Mouse (Mus musculus): ENCODE data around the gene Ppp1r36. TPM values are rescaled to one million over a fixed set of nuclear protein-coding genes. Genes with fewer than 3 reads are reported as not detected.

The Ppp1r36 gene
- polyA plus RNA-seq, 1 experiment from 2014 or later, result 3.9 TPM

- H3K4me1 ChIP-seq, result peaks cover 28% of the 10 kb centered on the region
- no peak for ATAC-seq (ENCODE audit: insufficient number of reproducible peaks, insufficient read depth, low FRiP score, low TSS enrichment, low read depth)
- no peaks in the 10 kb centered on the region for H3K27me3 ChIP-seq
- 84% methylated on average over 3 of the region's 3 CpGs for WGBS
- H3K27ac ChIP-seq, result no peak overlapping the region
- no peak overlapping the region for H3K4me2 ChIP-seq
- H3K9ac ChIP-seq, result no peak overlapping the region
- H3K4me3 ChIP-seq, result no peak overlapping the region
- no peaks in the 10 kb centered on the region for H3K36me3 ChIP-seq
- no peaks in the 10 kb centered on the region for H3K9me3 ChIP-seq
Observed at GRCm38 (mm10) chr12:76375506-76375905, 41.8 kb upstream of the Ppp1r36 start.

- no peak overlapping the region for H3K4me3 ChIP-seq
- no peaks in the 10 kb centered on the region for H3K9me3 ChIP-seq
- H3K4me1 ChIP-seq, result peaks cover 26% of the 10 kb centered on the region
- no peak for ATAC-seq (ENCODE audit: insufficient number of reproducible peaks, insufficient read depth, low FRiP score, low TSS enrichment, low read depth)
- H3K4me2 ChIP-seq, result no peak overlapping the region
- WGBS, result 59% methylated on average over 7 of the region's 7 CpGs
- H3K9ac ChIP-seq, result no peak overlapping the region
- no peak overlapping the region for H3K27ac ChIP-seq
- H3K27me3 ChIP-seq, result no peaks in the 10 kb centered on the region
- H3K36me3 ChIP-seq, result 0 out of 2 replicates have a peak, but pooled peaks cover 4% of the 10 kb centered on the region
Observed at GRCm38 (mm10) chr12:76376649-76377048, 40.7 kb upstream of the Ppp1r36 start.

GRCm38 (mm10) chr12:76377059-76377458 is 40.3 kb upstream of the Ppp1r36 start:
- H3K36me3 ChIP-seq, result 0 out of 2 replicates have a peak, but pooled peaks cover 4% of the 10 kb centered on the region
- no peaks in the 10 kb centered on the region for H3K9me3 ChIP-seq
- H3K4me2 ChIP-seq, result no peak overlapping the region
- peaks cover 22% of the 10 kb centered on the region for H3K4me1 ChIP-seq
- 93% methylated on average over 6 of the region's 6 CpGs for WGBS
- H3K27ac ChIP-seq, result no peak overlapping the region
- no peak for ATAC-seq (ENCODE audit: insufficient number of reproducible peaks, insufficient read depth, low FRiP score, low TSS enrichment, low read depth)
- no peaks in the 10 kb centered on the region for H3K27me3 ChIP-seq
- no peak overlapping the region for H3K4me3 ChIP-seq
- H3K9ac ChIP-seq, result no peak overlapping the region

- no peaks in the 10 kb centered on the region for H3K27me3 ChIP-seq
- H3K9ac ChIP-seq, result no peak overlapping the region
- peaks cover 15% of the 10 kb centered on the region for H3K4me1 ChIP-seq
- no peak overlapping the region for H3K4me3 ChIP-seq
- no peak for ATAC-seq (ENCODE audit: insufficient number of reproducible peaks, insufficient read depth, low FRiP score, low TSS enrichment, low read depth)
- H3K36me3 ChIP-seq, result 0 out of 2 replicates have a peak, but pooled peaks cover 4% of the 10 kb centered on the region
- 91% methylated on average over 3 of the region's 3 CpGs for WGBS
- H3K4me2 ChIP-seq, result no peak overlapping the region
- H3K9me3 ChIP-seq, result no peaks in the 10 kb centered on the region
- no peak overlapping the region for H3K27ac ChIP-seq
Observed at GRCm38 (mm10) chr12:76377726-76378125, 39.6 kb upstream of the Ppp1r36 start.

- H3K4me1 ChIP-seq, result 0 out of 2 replicates have a peak, but pooled peaks cover 11% of the 10 kb centered on the region
- H3K9me3 ChIP-seq, result no peaks in the 10 kb centered on the region
- no peak overlapping the region for H3K9ac ChIP-seq
- H3K4me2 ChIP-seq, result no peak overlapping the region
- WGBS, result 82% methylated on average over 5 of the region's 5 CpGs
- no peak for ATAC-seq (ENCODE audit: insufficient number of reproducible peaks, insufficient read depth, low FRiP score, low TSS enrichment, low read depth)
- H3K27ac ChIP-seq, result no peak overlapping the region
- H3K36me3 ChIP-seq, result 0 out of 2 replicates have a peak, but pooled peaks cover 5% of the 10 kb centered on the region
- no peak overlapping the region for H3K4me3 ChIP-seq
- H3K27me3 ChIP-seq, result no peaks in the 10 kb centered on the region
Observed at GRCm38 (mm10) chr12:76378556-76378955, 38.8 kb upstream of the Ppp1r36 start.

- Histone ChIP-seq H3K27me3 (no peaks in the 10 kb centered on the region), H3K9ac (no peak overlapping the region), H3K36me3 (peaks cover 11% of the 10 kb centered on the region; the same call in 1 of the 2 replicates), H3K9me3 (no peaks in the 10 kb centered on the region), H3K4me1 (0 out of 2 replicates have a peak, but pooled peaks cover 7% of the 10 kb centered on the region), H3K27ac (no peak overlapping the region), H3K4me2 (no peak overlapping the region), H3K4me3 (no peak overlapping the region)
- 87% methylated on average over 7 of the region's 7 CpGs for WGBS
- ATAC-seq (ENCODE audit: insufficient number of reproducible peaks, insufficient read depth, low FRiP score, low TSS enrichment, low read depth), result no peak
Observed at GRCm38 (mm10) chr12:76380151-76380550, 37.2 kb upstream of the Ppp1r36 start.

- no peaks in the 10 kb centered on the region for H3K9me3 ChIP-seq
- no peak overlapping the region for H3K9ac ChIP-seq
- 90% methylated on average over 8 of the region's 8 CpGs for WGBS
- no peak overlapping the region for H3K27ac ChIP-seq
- no peak for ATAC-seq (ENCODE audit: insufficient number of reproducible peaks, insufficient read depth, low FRiP score, low TSS enrichment, low read depth)
- H3K27me3 ChIP-seq, result no peaks in the 10 kb centered on the region
- no peak overlapping the region for H3K4me3 ChIP-seq
- H3K4me2 ChIP-seq, result no peak overlapping the region
- peaks cover 48% of the 10 kb centered on the region for H3K36me3 ChIP-seq
- H3K4me1 ChIP-seq, result no peaks in the 10 kb centered on the region
Observed at GRCm38 (mm10) chr12:76385342-76385741, 32.0 kb upstream of the Ppp1r36 start.

GRCm38 (mm10) chr12:76388794-76389193 is 28.5 kb upstream of the Ppp1r36 start:
- no peaks in the 10 kb centered on the region for H3K9me3 ChIP-seq
- no peak overlapping the region for H3K4me3 ChIP-seq
- H3K4me2 ChIP-seq, result no peak overlapping the region
- H3K9ac ChIP-seq, result no peak overlapping the region
- WGBS, result 86% methylated on average over 11 of the region's 11 CpGs
- no peaks in the 10 kb centered on the region for H3K27me3 ChIP-seq
- no peak overlapping the region for H3K27ac ChIP-seq
- H3K4me1 ChIP-seq, result no peaks in the 10 kb centered on the region
- no peak for ATAC-seq (ENCODE audit: insufficient number of reproducible peaks, insufficient read depth, low FRiP score, low TSS enrichment, low read depth)
- peaks cover 44% of the 10 kb centered on the region for H3K36me3 ChIP-seq

GRCm38 (mm10) chr12:76391595-76392271 is 25.6 kb upstream of the Ppp1r36 start:
- no peaks in the 10 kb centered on the region for H3K9me3 ChIP-seq
- no peak overlapping the region for H3K4me2 ChIP-seq
- H3K36me3 ChIP-seq, result peaks cover 25% of the 10 kb centered on the region
- WGBS, result 74% methylated on average over 3 of the region's 3 CpGs
- H3K9ac ChIP-seq, result no peak overlapping the region
- ATAC-seq (ENCODE audit: insufficient number of reproducible peaks, insufficient read depth, low FRiP score, low TSS enrichment, low read depth), result no peak
- H3K27ac ChIP-seq, result no peak overlapping the region
- H3K4me1 ChIP-seq, result no peaks in the 10 kb centered on the region
- no peak overlapping the region for H3K4me3 ChIP-seq
- H3K27me3 ChIP-seq, result no peaks in the 10 kb centered on the region

- H3K9ac ChIP-seq, result no peak overlapping the region
- no peaks in the 10 kb centered on the region for H3K9me3 ChIP-seq
- no peak for ATAC-seq (ENCODE audit: insufficient number of reproducible peaks, insufficient read depth, low FRiP score, low TSS enrichment, low read depth)
- H3K36me3 ChIP-seq, result peaks cover 19% of the 10 kb centered on the region; the same call in 1 of the 2 replicates
- 81% methylated on average over 5 of the region's 5 CpGs for WGBS
- no peak overlapping the region for H3K27ac ChIP-seq
- H3K27me3 ChIP-seq, result no peaks in the 10 kb centered on the region
- no peak overlapping the region for H3K4me2 ChIP-seq
- no peaks in the 10 kb centered on the region for H3K4me1 ChIP-seq
- H3K4me3 ChIP-seq, result no peak overlapping the region
Observed at GRCm38 (mm10) chr12:76392979-76393378, 24.4 kb upstream of the Ppp1r36 start.

GRCm38 (mm10) chr12:76397281-76397680 is 20.1 kb upstream of the Ppp1r36 start:
- Histone ChIP-seq H3K4me2 (no peak overlapping the region), H3K9me3 (no peaks in the 10 kb centered on the region), H3K4me1 (no peaks in the 10 kb centered on the region), H3K36me3 (no peaks in the 10 kb centered on the region), H3K27me3 (peaks cover 7% of the 10 kb centered on the region), H3K27ac (no peak overlapping the region), H3K9ac (no peak overlapping the region), H3K4me3 (no peak overlapping the region)
- no peak for ATAC-seq (ENCODE audit: insufficient number of reproducible peaks, insufficient read depth, low FRiP score, low TSS enrichment, low read depth)
- 81% methylated on average over 5 of the region's 5 CpGs for WGBS

- Histone ChIP-seq H3K4me3 (no peak overlapping the region), H3K9ac (no peak overlapping the region), H3K4me1 (peaks cover 27% of the 10 kb centered on the region), H3K4me2 (no peak overlapping the region), H3K27me3 (peaks cover 37% of the 10 kb centered on the region), H3K9me3 (no peaks in the 10 kb centered on the region), H3K36me3 (no peaks in the 10 kb centered on the region), H3K27ac (no peak overlapping the region)
- ATAC-seq (ENCODE audit: insufficient number of reproducible peaks, insufficient read depth, low FRiP score, low TSS enrichment, low read depth), result no peak
- WGBS, result 61% methylated on average over 3 of the region's 3 CpGs
Observed at GRCm38 (mm10) chr12:76401674-76402073, 15.7 kb upstream of the Ppp1r36 start.
